Mouse (Mus musculus) right cerebral cortex, adult 2 months (tissue): ENCODE results near the gene Fgfr2.

Experiments
- DNase-seq, 2 experiments: peaks; one replicate each; pipeline ENCODE4 v3.0.0; 2021 to 2022; ENCODE audit warnings: low spot score in 2 of 2

The Fgfr2 gene

DNA sequence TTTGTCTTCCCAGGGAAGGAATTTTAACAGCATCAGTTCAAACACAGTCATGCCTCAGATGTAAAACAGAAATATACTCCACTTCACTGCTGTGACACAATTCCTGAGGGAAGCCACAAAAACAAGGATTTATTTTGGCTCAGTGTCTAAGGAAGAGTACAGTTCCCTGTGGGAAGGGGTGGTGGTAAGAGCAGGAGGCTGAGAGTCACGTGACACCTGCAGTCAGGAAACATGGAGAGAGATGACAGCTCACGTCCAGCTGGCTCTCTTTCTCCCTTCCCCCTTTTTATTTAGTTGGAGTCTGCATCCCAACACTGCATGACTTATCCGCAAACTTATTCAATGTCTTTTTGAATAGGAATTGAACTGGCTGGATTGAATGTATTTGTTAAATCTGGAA lies 1475.6 kb downstream of the Fgfr2 start:
- no peak for DNase-seq

DNA sequence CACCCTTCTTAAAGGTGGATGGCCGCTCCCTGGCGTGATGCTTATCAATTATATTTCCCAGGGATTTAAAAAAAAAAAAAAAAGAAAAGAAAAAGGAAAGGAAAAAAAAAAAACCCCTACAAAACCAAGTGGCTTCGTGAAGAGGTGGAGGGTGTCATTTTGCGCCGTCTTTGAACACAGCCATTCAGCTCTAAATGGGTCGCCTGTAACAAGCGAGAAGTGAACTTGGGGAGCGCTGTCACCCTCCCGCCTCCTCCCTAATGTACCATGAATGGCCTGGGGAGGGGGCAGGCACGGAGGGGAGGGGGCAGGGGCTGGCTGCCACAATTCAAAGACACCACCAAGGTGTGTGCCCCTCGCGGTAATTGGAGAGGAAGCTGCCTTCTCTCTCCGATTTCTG lies 1478.6 kb downstream of the Fgfr2 start:
- DNase-seq = no peak

DNA sequence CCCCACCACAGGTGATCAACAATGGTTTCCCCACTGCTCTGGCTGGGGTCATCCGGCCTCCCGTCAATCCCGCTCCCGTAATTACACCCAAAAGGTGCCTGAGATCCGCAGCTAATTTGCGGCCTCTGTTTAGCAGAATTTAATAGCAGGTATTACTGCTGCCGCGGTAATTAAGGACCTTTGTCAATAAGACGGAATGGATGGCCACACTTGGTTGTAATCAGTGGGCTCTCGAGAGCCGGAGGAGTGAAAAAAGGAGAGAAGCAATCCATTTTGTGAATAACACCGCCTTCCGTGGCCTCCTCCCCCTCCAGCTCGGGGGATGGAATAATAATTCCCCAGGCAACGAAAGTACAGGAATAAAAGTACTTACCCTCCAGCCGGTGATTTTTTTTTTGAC lies 1479.1 kb downstream of the Fgfr2 start:
- DNase-seq = no peak

- DNase-seq = no peak
These were observed 1479.8 kb downstream of the Fgfr2 start for GRCm38 (mm10) chr7:131643341-131643840.

GRCm38 (mm10) chr7:131629562-131629961 lies 1493.6 kb downstream of the Fgfr2 start:
- DNase-seq = no peak

- peak; percentile 22 for DNase-seq
These were observed 1494.2 kb downstream of the Fgfr2 start for GRCm38 (mm10) chr7:131628846-131629391.

DNA sequence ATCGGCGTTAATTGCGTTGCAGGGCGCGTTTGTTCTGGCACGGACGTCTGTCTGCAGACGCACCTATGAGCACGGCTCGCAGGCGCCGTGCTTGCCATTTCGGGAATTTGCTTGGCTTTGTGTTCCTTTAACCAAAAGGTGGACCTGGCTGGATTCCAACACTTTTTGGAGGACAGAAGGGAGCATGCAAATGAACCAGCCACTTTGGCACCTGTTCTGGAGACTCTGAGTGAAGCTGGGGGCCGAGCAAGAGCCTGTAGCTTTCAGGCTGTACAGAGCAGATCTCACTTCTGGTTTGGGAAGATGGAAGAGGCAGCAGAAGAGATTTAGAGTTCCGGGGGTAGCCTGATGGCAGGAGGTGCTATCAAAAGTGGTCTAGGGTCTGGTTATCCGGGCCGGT lies 1494.8 kb downstream of the Fgfr2 start:
- DNase-seq = no peak

GRCm38 (mm10) chr7:131609677-131610076 lies 1513.5 kb downstream of the Fgfr2 start:
- DNase-seq = no peak

DNA sequence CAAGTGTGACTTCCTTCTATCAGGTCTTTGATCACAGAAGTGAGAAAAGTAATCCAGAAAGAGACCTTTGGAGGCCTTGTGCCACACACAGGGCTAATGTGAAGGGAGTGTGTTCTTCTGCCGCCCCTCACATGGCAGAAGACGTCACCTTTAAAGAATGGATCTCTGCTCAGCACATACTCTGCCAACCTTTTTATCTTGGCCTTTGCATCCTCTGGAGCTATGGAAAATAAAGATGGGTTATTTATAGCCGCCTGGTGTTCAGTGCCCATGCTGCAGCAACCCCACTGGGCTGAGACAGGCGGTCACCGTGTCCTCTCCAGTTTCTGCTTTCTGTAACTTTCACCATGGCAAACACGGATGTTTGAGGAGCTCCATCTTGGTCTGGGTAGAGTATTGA lies 1515.1 kb downstream of the Fgfr2 start:
- no peak for DNase-seq

GRCm38 (mm10) chr7:131605481-131605880 lies 1517.7 kb downstream of the Fgfr2 start:
- no peak for DNase-seq

- DNase-seq = no peak
These were observed 1518.2 kb downstream of the Fgfr2 start for GRCm38 (mm10) chr7:131604946-131605345.

DNA sequence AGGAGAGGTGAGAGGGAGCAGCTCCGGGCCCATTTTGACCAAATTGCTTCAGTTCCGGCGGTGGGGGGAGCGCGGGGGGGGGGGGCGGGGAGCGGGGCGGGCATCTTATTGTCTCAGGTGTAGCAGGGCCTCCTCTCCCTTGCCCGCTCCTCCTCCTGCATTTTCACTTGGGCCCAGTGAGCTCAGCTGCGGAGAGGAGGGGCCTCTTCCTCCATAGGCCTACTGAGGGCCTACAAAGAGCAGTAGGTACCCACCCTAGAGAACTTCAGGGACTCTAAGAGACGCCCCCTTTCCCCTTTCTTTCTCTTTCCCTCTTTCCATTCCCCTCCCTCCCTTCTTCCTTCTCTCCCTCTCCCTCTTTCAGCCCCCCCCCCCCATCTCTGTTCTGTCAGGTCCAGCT lies 1520.0 kb downstream of the Fgfr2 start:
- no peak for DNase-seq

DNA sequence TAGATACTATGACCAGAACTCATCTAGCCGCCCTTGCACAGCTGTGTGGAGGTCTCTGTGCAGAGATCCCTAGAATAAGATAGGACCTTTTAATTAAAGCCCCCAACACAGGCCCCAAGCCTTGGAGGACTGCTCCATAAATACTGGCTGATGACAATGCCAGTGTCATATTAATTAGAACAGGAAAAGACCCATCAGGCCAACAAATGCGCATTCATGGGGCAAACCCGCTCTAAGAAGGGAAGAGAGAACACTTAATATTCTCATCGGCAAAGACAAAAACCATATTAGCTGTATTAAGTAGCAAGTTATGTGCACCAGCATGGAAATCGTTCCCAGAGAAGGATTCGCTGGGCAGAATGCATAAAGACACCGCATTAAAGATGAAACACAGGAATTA lies 1521.0 kb downstream of the Fgfr2 start:
- no peak for DNase-seq

DNA sequence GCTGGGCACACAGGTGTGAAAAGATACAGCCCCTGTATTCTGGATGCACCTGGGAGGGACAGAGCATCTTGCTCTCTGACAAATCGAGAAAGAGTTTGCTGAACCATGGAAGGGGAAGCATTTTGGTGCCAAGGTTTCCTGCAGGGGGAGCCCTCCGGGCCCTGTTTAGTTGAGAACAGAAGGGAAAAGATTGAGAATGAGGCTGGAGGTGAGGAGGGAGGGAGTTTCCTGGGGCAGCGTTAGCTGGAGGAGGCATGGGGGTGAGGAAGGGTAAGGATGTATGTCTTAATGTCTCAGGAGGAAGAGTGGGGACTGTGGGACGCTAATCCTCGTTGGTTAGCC lies 1524.7 kb downstream of the Fgfr2 start:
- peak; percentile 43 to 49 for DNase-seq

DNA sequence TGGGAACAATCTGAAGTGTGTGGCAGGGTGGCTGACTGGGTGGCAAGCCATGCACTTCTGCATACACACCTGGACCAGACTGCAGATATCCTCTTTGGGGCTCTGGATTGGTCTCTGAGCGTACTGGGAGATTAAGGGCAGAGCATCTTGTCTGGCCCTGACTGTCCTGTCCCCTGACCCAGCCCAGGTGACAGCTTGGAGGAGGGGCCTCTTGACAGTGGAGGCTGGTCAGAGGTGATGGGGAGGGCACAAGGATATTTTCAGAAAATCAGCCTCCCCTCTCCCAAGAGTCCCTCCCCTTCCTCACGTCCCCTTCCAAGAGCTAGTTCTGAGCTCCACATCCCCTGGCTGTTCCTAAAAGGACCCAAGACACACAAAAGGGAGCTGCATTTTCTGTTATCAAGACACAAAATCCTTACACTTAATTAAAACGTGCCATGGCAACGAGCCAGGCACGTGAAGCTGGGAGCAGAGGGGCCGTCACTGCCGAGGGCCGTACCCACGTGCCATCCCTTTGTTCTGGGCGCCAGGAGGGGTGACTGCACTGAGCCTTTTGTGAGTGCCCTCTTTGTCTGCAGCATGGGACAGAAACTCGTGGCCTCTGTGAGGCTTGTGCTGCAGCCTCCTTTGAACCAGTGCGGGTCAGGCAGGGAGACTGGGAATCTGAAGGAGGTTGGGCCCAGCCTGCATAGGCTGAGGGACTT lies 1525.2 kb downstream of the Fgfr2 start:
- peak in 1 of 2 experiments; percentile 4 for DNase-seq

DNA sequence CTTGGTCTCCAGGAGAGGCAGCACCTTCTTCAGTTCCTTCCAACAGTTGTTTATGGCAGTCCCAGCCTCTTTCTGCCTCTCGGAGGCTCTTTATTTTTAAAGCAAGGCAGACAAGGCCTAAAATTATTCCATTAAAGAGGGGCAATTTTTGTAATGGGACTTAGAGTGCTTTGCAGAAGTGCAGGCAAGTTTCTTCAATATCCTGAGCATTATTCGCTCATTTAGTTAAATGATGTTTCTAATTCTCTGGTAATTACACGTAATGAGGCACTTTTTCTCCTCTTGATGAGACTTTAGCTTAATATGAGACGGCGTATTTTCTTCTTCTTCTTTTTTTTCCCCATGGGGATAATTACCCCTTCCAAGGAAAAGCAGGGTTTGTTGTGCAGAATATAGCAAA lies 1537.6 kb downstream of the Fgfr2 start:
- DNase-seq = no peak

DNA sequence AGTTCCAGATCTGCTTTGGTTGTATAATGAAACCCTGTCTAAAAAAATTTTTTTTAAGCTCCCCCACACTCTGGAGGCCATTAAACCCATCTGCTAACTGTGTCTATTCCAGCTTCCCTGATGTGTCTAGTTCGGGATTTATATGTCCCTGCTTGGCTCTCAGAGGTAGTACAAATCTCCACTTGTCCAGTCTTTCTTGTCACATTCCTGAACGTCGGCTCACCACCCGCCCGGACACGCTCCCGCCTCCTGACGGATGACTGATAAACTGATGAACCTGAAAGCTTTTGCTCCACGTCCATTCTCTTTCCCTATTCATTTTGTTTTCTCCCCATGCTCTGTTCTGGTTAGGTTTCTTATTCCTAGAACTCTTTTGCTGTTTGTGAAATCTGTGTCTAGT lies 1541.0 kb downstream of the Fgfr2 start:
- DNase-seq = no peak

GRCm38 (mm10) chr7:131575246-131575645 lies 1547.9 kb downstream of the Fgfr2 start:
- no peak for DNase-seq

DNA sequence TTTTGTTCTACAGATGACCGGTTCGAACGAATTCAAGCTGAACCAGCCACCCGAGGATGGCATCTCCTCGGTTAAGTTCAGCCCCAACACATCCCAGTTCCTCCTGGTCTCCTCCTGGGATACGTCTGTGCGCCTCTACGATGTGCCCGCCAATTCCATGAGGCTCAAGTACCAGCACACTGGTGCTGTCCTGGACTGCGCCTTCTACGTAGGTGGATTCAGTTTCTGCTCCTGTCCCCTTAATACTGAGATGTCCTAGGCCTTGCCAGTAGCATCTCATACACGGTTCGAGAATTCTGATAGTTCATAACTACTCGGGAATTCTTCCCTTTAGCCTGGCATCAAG lies 1562.5 kb downstream of the Fgfr2 start:
- DNase-seq = no peak

GRCm38 (mm10) chr7:131559986-131560696 lies 1563.0 kb downstream of the Fgfr2 start, which contains the start of gene Bub3:
TSS of gene Bub3 (plus strand) at chr7:131560222.
- peak; percentile 94 to 95 for DNase-seq

- DNase-seq = no peak
These were observed 1565.4 kb downstream of the Fgfr2 start for GRCm38 (mm10) chr7:131557751-131558150.

DNA sequence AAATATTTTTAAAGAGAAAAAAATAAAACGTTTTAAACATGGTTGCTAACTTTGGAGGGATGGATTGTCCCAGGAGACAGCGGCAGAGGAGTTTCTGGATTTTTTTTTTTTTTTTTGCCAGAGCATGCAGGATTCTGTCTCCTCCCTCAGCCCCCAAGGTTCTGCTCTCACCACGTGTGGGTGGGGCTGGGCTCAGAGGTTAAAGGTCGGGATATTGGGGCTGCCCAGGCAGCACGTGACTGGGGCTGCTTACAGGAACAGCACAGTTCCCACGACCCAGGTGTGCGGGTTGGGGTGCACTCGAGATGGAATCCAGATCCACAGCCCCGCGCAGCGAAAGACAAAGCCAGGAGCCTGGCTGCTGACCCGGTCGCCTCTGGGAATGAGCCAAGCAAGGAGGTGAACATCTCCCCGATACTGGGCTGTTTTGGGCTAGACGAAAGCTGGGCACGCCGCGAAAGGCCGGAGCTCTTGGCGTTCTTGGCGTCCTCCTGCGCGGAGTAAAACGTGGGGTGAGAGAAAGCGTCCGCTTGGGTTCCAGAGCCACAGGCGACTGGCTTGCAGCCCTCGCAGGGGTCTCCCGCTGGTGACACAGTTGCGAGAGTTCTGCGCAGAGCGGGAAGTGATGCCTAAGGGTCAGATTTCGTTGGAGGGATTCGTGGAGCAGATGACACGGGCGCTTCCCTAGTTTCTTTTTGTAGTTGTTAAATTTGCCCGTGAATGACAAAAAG lies 1566.4 kb downstream of the Fgfr2 start:
- no peak for DNase-seq
